Mouse (Mus musculus): ENCODE measurements around the gene Ninj2. TPM values are rescaled to one million over a fixed set of nuclear protein-coding genes. Genes with fewer than 3 reads are reported as not detected.

Gene Ninj2
- polyA plus RNA-seq, 1 experiment, result not detected

GRCm38 (mm10) chr6:120199638-120200394 is 106.7 kb downstream of the Ninj2 start:
- H3K27ac ChIP-seq (ENCODE audit: insufficient read depth, low read depth, low read length), result no peak overlapping the region
- H3K4me3 ChIP-seq (ENCODE audit: insufficient read depth, low read length), result no peak overlapping the region
- TF ChIP-seq POLR2A (IDR thresholded peaks at IDR 0.05; ENCODE audit: borderline replicate concordance, low read depth, low read length) (no peak), CTCF (IDR thresholded peaks at IDR 0.05; ENCODE audit: low read depth, low read length) (no peak)
- no peaks in the 10 kb centered on the region for H3K4me1 ChIP-seq (ENCODE audit: control insufficient read depth, insufficient read depth, low read length)

- H3K4me3 ChIP-seq (ENCODE audit: insufficient read depth, low read length), result no peak overlapping the region
- no peak overlapping the region for H3K27ac ChIP-seq (ENCODE audit: insufficient read depth, low read depth, low read length)
- TF ChIP-seq CTCF (IDR thresholded peaks at IDR 0.05; ENCODE audit: low read depth, low read length), result no peak
- no peak for TF ChIP-seq POLR2A (IDR thresholded peaks at IDR 0.05; ENCODE audit: borderline replicate concordance, low read depth, low read length)
- H3K4me1 ChIP-seq (ENCODE audit: control insufficient read depth, insufficient read depth, low read length), result no peaks in the 10 kb centered on the region
Measured at GRCm38 (mm10) chr6:120201956-120202355, 108.8 kb downstream of the Ninj2 start.

- H3K4me3 ChIP-seq (ENCODE audit: insufficient read depth, low read length), result no peak overlapping the region
- H3K27ac ChIP-seq (ENCODE audit: insufficient read depth, low read depth, low read length), result no peak overlapping the region
- H3K4me1 ChIP-seq (ENCODE audit: control insufficient read depth, insufficient read depth, low read length), result no peaks in the 10 kb centered on the region
- TF ChIP-seq CTCF (IDR thresholded peaks at IDR 0.05; ENCODE audit: low read depth, low read length) (no peak), POLR2A (IDR thresholded peaks at IDR 0.05; ENCODE audit: borderline replicate concordance, low read depth, low read length) (no peak)
Measured at GRCm38 (mm10) chr6:120202406-120202805, 109.3 kb downstream of the Ninj2 start.

GRCm38 (mm10) chr6:120206586-120206985 is 113.4 kb downstream of the Ninj2 start:
- Histone ChIP-seq H3K27ac (ENCODE audit: insufficient read depth, low read depth, low read length) (no peak overlapping the region), H3K4me1 (ENCODE audit: control insufficient read depth, insufficient read depth, low read length) (no peaks in the 10 kb centered on the region), H3K4me3 (ENCODE audit: insufficient read depth, low read length) (no peak overlapping the region)
- TF ChIP-seq CTCF (IDR thresholded peaks at IDR 0.05; ENCODE audit: low read depth, low read length), result no peak
- no peak for TF ChIP-seq POLR2A (IDR thresholded peaks at IDR 0.05; ENCODE audit: borderline replicate concordance, low read depth, low read length)

- no peaks in the 10 kb centered on the region for H3K4me1 ChIP-seq (ENCODE audit: control insufficient read depth, insufficient read depth, low read length)
- H3K27ac ChIP-seq (ENCODE audit: insufficient read depth, low read depth, low read length), result no peak overlapping the region
- TF ChIP-seq POLR2A (IDR thresholded peaks at IDR 0.05; ENCODE audit: borderline replicate concordance, low read depth, low read length) (no peak), CTCF (IDR thresholded peaks at IDR 0.05; ENCODE audit: low read depth, low read length) (no peak)
- H3K4me3 ChIP-seq (ENCODE audit: insufficient read depth, low read length), result no peak overlapping the region
Measured at GRCm38 (mm10) chr6:120211536-120211935, 118.4 kb downstream of the Ninj2 start.

GRCm38 (mm10) chr6:120216702-120217101 is 123.6 kb downstream of the Ninj2 start:
- Histone ChIP-seq H3K27ac (ENCODE audit: insufficient read depth, low read depth, low read length) (no peak overlapping the region), H3K4me3 (ENCODE audit: insufficient read depth, low read length) (no peak overlapping the region), H3K4me1 (ENCODE audit: control insufficient read depth, insufficient read depth, low read length) (no peaks in the 10 kb centered on the region)
- TF ChIP-seq POLR2A (IDR thresholded peaks at IDR 0.05; ENCODE audit: borderline replicate concordance, low read depth, low read length), result no peak
- no peak for TF ChIP-seq CTCF (IDR thresholded peaks at IDR 0.05; ENCODE audit: low read depth, low read length)

- TF ChIP-seq POLR2A (IDR thresholded peaks at IDR 0.05; ENCODE audit: borderline replicate concordance, low read depth, low read length) (no peak), CTCF (IDR thresholded peaks at IDR 0.05; ENCODE audit: low read depth, low read length) (no peak)
- no peak overlapping the region for H3K27ac ChIP-seq (ENCODE audit: insufficient read depth, low read depth, low read length)
- H3K4me1 ChIP-seq (ENCODE audit: control insufficient read depth, insufficient read depth, low read length), result no peaks in the 10 kb centered on the region
- H3K4me3 ChIP-seq (ENCODE audit: insufficient read depth, low read length), result no peak overlapping the region
Measured at GRCm38 (mm10) chr6:120219281-120219680, 126.1 kb downstream of the Ninj2 start.

GRCm38 (mm10) chr6:120222669-120223068 is 129.5 kb downstream of the Ninj2 start:
- TF ChIP-seq POLR2A (IDR thresholded peaks at IDR 0.05; ENCODE audit: borderline replicate concordance, low read depth, low read length), result no peak
- peak; percentile 26; the same call in 1 of the 2 replicates for TF ChIP-seq CTCF (IDR thresholded peaks at IDR 0.05; ENCODE audit: low read depth, low read length)
- H3K4me3 ChIP-seq (ENCODE audit: insufficient read depth, low read length), result no peak overlapping the region
- no peaks in the 10 kb centered on the region for H3K4me1 ChIP-seq (ENCODE audit: control insufficient read depth, insufficient read depth, low read length)
- no peak overlapping the region for H3K27ac ChIP-seq (ENCODE audit: insufficient read depth, low read depth, low read length)

GRCm38 (mm10) chr6:120225355-120225754 is 132.2 kb downstream of the Ninj2 start:
- Histone ChIP-seq H3K4me1 (ENCODE audit: control insufficient read depth, insufficient read depth, low read length) (no peaks in the 10 kb centered on the region), H3K4me3 (ENCODE audit: insufficient read depth, low read length) (no peak overlapping the region), H3K27ac (ENCODE audit: insufficient read depth, low read depth, low read length) (no peak overlapping the region)
- TF ChIP-seq CTCF (IDR thresholded peaks at IDR 0.05; ENCODE audit: low read depth, low read length) (no peak), POLR2A (IDR thresholded peaks at IDR 0.05; ENCODE audit: borderline replicate concordance, low read depth, low read length) (no peak)

- no peaks in the 10 kb centered on the region for H3K4me1 ChIP-seq (ENCODE audit: control insufficient read depth, insufficient read depth, low read length)
- no peak overlapping the region for H3K27ac ChIP-seq (ENCODE audit: insufficient read depth, low read depth, low read length)
- H3K4me3 ChIP-seq (ENCODE audit: insufficient read depth, low read length), result no peak overlapping the region
- TF ChIP-seq CTCF (IDR thresholded peaks at IDR 0.05; ENCODE audit: low read depth, low read length), result no peak
- no peak for TF ChIP-seq POLR2A (IDR thresholded peaks at IDR 0.05; ENCODE audit: borderline replicate concordance, low read depth, low read length)
Measured at GRCm38 (mm10) chr6:120227068-120227467, 133.9 kb downstream of the Ninj2 start.
